Mouse (Mus musculus) limb, embryonic 11.5 days (tissue): ENCODE results near the gene Kcnk2. TPM values are rescaled to one million over a fixed set of nuclear protein-coding genes. Genes with fewer than 3 reads are reported as not detected.
"Not testable (repeated sequence)": the region's sequence is repeated elsewhere in the genome, so short reads cannot be mapped to it uniquely, and the experiment has no call there.

Experiments
- ATAC-seq: fragments of 200-750 bp; cut with Nextera tagmentation; 2 replicates; pipeline ENCODE4 v1.8.0; 2017; ENCODE audit warnings: low read depth; ENCODE audit not compliant: insufficient number of reproducible peaks, low FRiP score, low TSS enrichment
- DNase-seq: peaks from one replicate; pipeline ENCODE4 v3.0.0-alpha.2; 2015; ENCODE audit warnings: low spot score
- H3K27ac ChIP-seq: fragments of 300-500 bp; sonication (generic); replicated peaks from 2 replicates; pipeline ENCODE4 v1.5.1; 2014; ENCODE audit warnings: low read depth, mild to moderate bottlenecking, low read length
- H3K27me3 ChIP-seq: fragments of 300-500 bp; sonication (generic); 2 replicates; pipeline ENCODE4 v1.6.1; 2014; ENCODE audit warnings: mild to moderate bottlenecking, low read length, mixed read lengths; ENCODE audit not compliant: control insufficient read depth, insufficient read depth
- H3K36me3 ChIP-seq: fragments of 300-500 bp; sonication (generic); 2 replicates; pipeline ENCODE4 v1.6.1; 2014; ENCODE audit warnings: mild to moderate bottlenecking, low read length, moderate library complexity, mixed read lengths; ENCODE audit not compliant: control insufficient read depth, insufficient read depth
- H3K4me1 ChIP-seq: fragments of 300-500 bp; sonication (generic); 2 replicates; pipeline ENCODE4 v1.6.1; 2014; ENCODE audit warnings: low read length, mixed read lengths; ENCODE audit not compliant: control insufficient read depth, insufficient read depth
- H3K4me2 ChIP-seq: fragments of 300-500 bp; sonication (generic); 2 replicates; pipeline ENCODE4 v1.6.1; 2014; ENCODE audit warnings: low read depth, mild to moderate bottlenecking, moderate library complexity; ENCODE audit not compliant: severe bottlenecking
- H3K4me3 ChIP-seq: fragments of 300-500 bp; sonication (generic); 2 replicates; pipeline ENCODE4 v1.5.1; 2014; ENCODE audit warnings: low read depth, low read length
- H3K9ac ChIP-seq: fragments of 300-500 bp; sonication (generic); 2 replicates; pipeline ENCODE4 v1.6.1; 2014; ENCODE audit warnings: mild to moderate bottlenecking, low read length
- H3K9me3 ChIP-seq: fragments of 300-500 bp; sonication (generic); 2 replicates; pipeline ENCODE4 v1.6.1; 2016; ENCODE audit warnings: low read length; ENCODE audit not compliant: control insufficient read depth
- WGBS: fragments of 180-500 bp; shearing (Covaris S2); extraction: QIAGEN DNeasy Blood & Tissue Kit; methylation state at CpG from one replicate; pipeline ENCODE4 v1.1.7; 2014; 5-methylcytosine and 5-hydroxymethylcytosine counted together
- polyA plus RNA-seq: library from polyadenylated mRNA; unstranded; fragments of >200 nt; fragmentation: Nextera tagmentation; extraction: Ambion mirVana; gene quantifications from 2 replicates; pipeline ENCODE4 v1.2.1, GENCODE M21; 2014

The Kcnk2 gene
- polyA plus RNA-seq, 1 experiment from 2014 or later = 2.6 TPM

GRCm38 (mm10) chr1:189288948-189289347 is 113.1 kb downstream of the Kcnk2 start:
- H3K27me3 ChIP-seq = no peaks in the 10 kb centered on the region
- no peaks in the 10 kb centered on the region for H3K9me3 ChIP-seq
- H3K4me3 ChIP-seq = no peak overlapping the region
- DNase-seq = no peak
- no peak for ATAC-seq
- 91% methylated on average over 8 of the region's 8 CpGs for WGBS
- H3K4me1 ChIP-seq = no peaks in the 10 kb centered on the region
- no peak overlapping the region for H3K9ac ChIP-seq
- no peak overlapping the region for H3K4me2 ChIP-seq
- no peaks in the 10 kb centered on the region for H3K36me3 ChIP-seq
- no peak overlapping the region for H3K27ac ChIP-seq

GRCm38 (mm10) chr1:189272281-189272680 is 129.8 kb downstream of the Kcnk2 start:
- Histone ChIP-seq H3K27ac (no peak overlapping the region), H3K9me3 (no peaks in the 10 kb centered on the region), H3K36me3 (no peaks in the 10 kb centered on the region), H3K9ac (no peak overlapping the region), H3K4me1 (no peaks in the 10 kb centered on the region), H3K4me3 (no peak overlapping the region), H3K4me2 (no peak overlapping the region), H3K27me3 (no peaks in the 10 kb centered on the region)
- no peak for ATAC-seq
- 86% methylated on average over 2 of the region's 2 CpGs for whole genome bisulfite sequencing
- no peak for DNase-seq

GRCm38 (mm10) chr1:189253631-189254030 is 148.4 kb downstream of the Kcnk2 start:
- Histone ChIP-seq H3K27me3 (no peaks in the 10 kb centered on the region), H3K4me2 (no peak overlapping the region), H3K4me1 (no peaks in the 10 kb centered on the region), H3K36me3 (no peaks in the 10 kb centered on the region), H3K4me3 (no peak overlapping the region), H3K9me3 (no peaks in the 10 kb centered on the region), H3K9ac (no peak overlapping the region), H3K27ac (no peak overlapping the region)
- ATAC-seq (no peak), DNase-seq (no peak)

DNA sequence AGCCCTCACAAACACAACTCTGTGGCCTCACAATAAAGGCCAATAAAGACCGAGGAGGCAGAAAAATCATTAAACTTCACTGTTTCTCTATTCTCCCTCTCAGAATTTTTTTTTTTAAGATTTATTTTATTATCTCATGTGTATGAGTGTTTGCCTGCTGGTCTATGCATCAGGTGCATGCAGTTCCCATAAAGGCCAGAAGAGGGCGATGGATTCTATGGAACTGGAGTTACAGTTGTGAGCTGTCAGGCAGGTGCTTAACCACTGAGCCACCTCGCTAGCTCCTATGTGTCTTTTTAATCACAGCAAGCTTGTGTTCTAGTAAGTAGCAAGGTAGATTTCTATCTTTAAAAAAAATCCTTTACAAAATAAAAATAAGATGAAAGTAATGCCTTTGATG is 148.9 kb downstream of the Kcnk2 start:
- H3K9me3 ChIP-seq = no peaks in the 10 kb centered on the region
- H3K27me3 ChIP-seq = no peaks in the 10 kb centered on the region
- ATAC-seq = no peak
- 63% methylated on average over 3 of the region's 3 CpGs for WGBS
- H3K4me1 ChIP-seq = no peaks in the 10 kb centered on the region
- H3K36me3 ChIP-seq = no peaks in the 10 kb centered on the region
- H3K4me3 ChIP-seq = no peak overlapping the region
- no peak overlapping the region for H3K4me2 ChIP-seq
- H3K27ac ChIP-seq = no peak overlapping the region
- DNase-seq = peak; percentile 40
- H3K9ac ChIP-seq = no peak overlapping the region

- not testable (repeated sequence) for H3K27ac ChIP-seq, H3K4me1 ChIP-seq, H3K27me3 ChIP-seq, H3K4me3 ChIP-seq, ATAC-seq, H3K4me2 ChIP-seq, H3K9me3 ChIP-seq, H3K36me3 ChIP-seq, DNase-seq, H3K9ac ChIP-seq
- WGBS = 88% methylated on average over 2 of the region's 2 CpGs
These were observed 158.9 kb downstream of the Kcnk2 start for GRCm38 (mm10) chr1:189243206-189243605.

GRCm38 (mm10) chr1:189235261-189235660 is 166.8 kb downstream of the Kcnk2 start:
- Histone ChIP-seq H3K9me3 (no peaks in the 10 kb centered on the region), H3K4me2 (no peak overlapping the region), H3K36me3 (no peaks in the 10 kb centered on the region), H3K4me3 (no peak overlapping the region), H3K27me3 (no peaks in the 10 kb centered on the region), H3K9ac (no peak overlapping the region), H3K4me1 (no peaks in the 10 kb centered on the region), H3K27ac (no peak overlapping the region)
- 63% methylated on average over 5 of the region's 5 CpGs for WGBS
- ATAC-seq = no peak
- no peak for DNase-seq

GRCm38 (mm10) chr1:189232829-189233228 is 169.2 kb downstream of the Kcnk2 start:
- Histone ChIP-seq H3K36me3 (no peaks in the 10 kb centered on the region), H3K27me3 (no peaks in the 10 kb centered on the region), H3K4me3 (no peak overlapping the region), H3K4me1 (no peaks in the 10 kb centered on the region), H3K9ac (no peak overlapping the region), H3K4me2 (no peak overlapping the region), H3K27ac (no peak overlapping the region), H3K9me3 (no peaks in the 10 kb centered on the region)
- DNase-seq = no peak
- no peak for ATAC-seq
- WGBS = 84% methylated on average over 6 of the region's 6 CpGs

- WGBS = 78% methylated on average over 19 of the region's 19 CpGs
- DNase-seq (no peak), ATAC-seq (no peak)
- no peak overlapping the region for H3K4me3 ChIP-seq
- no peak overlapping the region for H3K27ac ChIP-seq
- H3K4me2 ChIP-seq = no peak overlapping the region
- H3K4me1 ChIP-seq = no peaks in the 10 kb centered on the region
- H3K27me3 ChIP-seq = no peaks in the 10 kb centered on the region
- H3K9me3 ChIP-seq = no peaks in the 10 kb centered on the region
- H3K36me3 ChIP-seq = no peaks in the 10 kb centered on the region
- H3K9ac ChIP-seq = no peak overlapping the region
These were observed 173.6 kb downstream of the Kcnk2 start for GRCm38 (mm10) chr1:189228222-189229084.

GRCm38 (mm10) chr1:189227479-189227878 is 174.6 kb downstream of the Kcnk2 start:
- Histone ChIP-seq H3K9ac (no peak overlapping the region), H3K36me3 (no peaks in the 10 kb centered on the region), H3K27me3 (no peaks in the 10 kb centered on the region), H3K4me2 (no peak overlapping the region), H3K4me3 (no peak overlapping the region), H3K4me1 (no peaks in the 10 kb centered on the region), H3K9me3 (no peaks in the 10 kb centered on the region), H3K27ac (no peak overlapping the region)
- WGBS = 71% methylated on average over 4 of the region's 4 CpGs
- ATAC-seq (no peak), DNase-seq (no peak)
